Mouse (Mus musculus): ENCODE measurements around the gene Lnx1. TPM values are rescaled to one million over a fixed set of nuclear protein-coding genes. Genes with fewer than 3 reads are reported as not detected.

Gene Lnx1
- polyA plus RNA-seq, 1 experiment from 2014 or later: 1.5 TPM

DNA sequence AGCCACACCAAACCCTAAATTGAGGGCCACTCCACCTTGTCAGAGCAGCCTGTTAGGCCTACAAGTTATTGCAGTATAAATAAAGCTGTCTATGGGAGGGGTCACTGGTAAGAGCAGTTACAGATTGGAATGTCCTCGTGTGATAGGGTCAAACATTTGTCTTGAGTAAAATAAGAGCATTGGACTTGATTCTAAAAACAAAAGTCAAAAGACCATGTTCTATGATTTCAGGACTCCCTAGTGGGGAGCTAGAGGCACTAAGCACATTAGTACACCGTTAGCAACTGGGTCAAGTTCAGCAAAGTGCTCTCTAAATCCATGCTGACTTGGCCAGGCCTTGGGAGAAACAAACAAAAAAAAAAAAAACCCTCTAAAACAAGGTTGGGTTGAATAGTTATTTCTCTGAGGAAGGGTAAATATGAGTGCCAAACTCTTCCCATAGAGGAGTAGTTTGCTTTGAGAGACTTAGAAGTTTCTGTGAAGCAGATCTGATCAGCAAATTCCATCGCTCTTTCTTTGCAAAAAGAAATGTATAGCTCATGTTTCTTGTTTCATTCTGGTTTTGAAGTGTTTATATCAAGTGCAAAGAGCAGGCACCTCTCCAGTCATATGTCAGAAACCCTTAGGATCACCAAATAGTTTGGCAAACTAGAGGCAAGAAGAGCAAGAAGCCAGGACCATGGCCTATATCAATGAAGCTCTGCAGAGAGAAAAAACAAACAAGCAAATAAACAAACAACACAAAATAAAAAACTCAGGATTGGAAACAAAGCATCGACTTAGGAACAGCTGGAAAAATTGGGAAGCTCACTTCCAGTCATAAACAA, 40.8 kb downstream of the Lnx1 start:
- H3K4me2 ChIP-seq (ENCODE audit: low read depth, low read length): no peak overlapping the region
- no peaks in the 10 kb centered on the region for H3K9me3 ChIP-seq (replicated peaks; ENCODE audit: control insufficient read depth, low read length)
- WGBS: 62% methylated on average over 4 of the region's 4 CpGs
- H3K9ac ChIP-seq (replicated peaks; ENCODE audit: low read length): no peak overlapping the region
- ATAC-seq (replicated peaks; ENCODE audit: insufficient number of reproducible peaks, low FRiP score, low TSS enrichment, low read depth) (no peak), DNase-seq (ENCODE audit: low spot score) (no peak)
- no peak overlapping the region for H3K27ac ChIP-seq (replicated peaks; ENCODE audit: low read depth, low read length)
- H3K4me3 ChIP-seq (ENCODE audit: low read depth, low read length): no peak overlapping the region
- H3K4me1 ChIP-seq (ENCODE audit: control insufficient read depth, insufficient read depth, low read length): no peaks in the 10 kb centered on the region
- no peaks in the 10 kb centered on the region for H3K27me3 ChIP-seq (ENCODE audit: control insufficient read depth, insufficient read depth, low read length)
- no peaks in the 10 kb centered on the region for H3K36me3 ChIP-seq (replicated peaks; ENCODE audit: control insufficient read depth, insufficient read depth, low read depth, low read length)

DNA sequence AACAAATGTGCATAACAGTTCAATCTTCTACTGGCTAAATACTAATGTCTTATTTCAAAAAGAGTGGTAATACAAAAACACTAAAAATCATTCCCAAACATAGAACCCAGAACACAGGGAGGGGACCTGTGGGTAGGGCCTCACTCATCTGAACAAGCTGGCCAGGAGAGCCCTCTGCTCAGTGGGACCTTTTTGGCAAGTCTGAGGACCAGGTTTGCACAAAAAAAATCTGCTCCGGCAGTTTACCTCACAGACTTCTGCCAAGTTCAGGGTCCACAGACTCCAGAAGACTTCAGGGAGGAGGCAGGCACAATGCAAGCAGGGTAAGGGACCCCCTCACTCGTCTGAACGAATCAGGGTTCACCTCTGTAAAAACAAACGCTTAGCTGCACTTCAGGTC, 42.9 kb downstream of the Lnx1 start:
- Histone ChIP-seq H3K9me3 (replicated peaks; ENCODE audit: control insufficient read depth, low read length) (no peaks in the 10 kb centered on the region), H3K27me3 (ENCODE audit: control insufficient read depth, insufficient read depth, low read length) (no peaks in the 10 kb centered on the region), H3K36me3 (replicated peaks; ENCODE audit: control insufficient read depth, insufficient read depth, low read depth, low read length) (no peaks in the 10 kb centered on the region), H3K4me3 (ENCODE audit: low read depth, low read length) (no peak overlapping the region), H3K4me2 (ENCODE audit: low read depth, low read length) (no peak overlapping the region), H3K4me1 (ENCODE audit: control insufficient read depth, insufficient read depth, low read length) (no peaks in the 10 kb centered on the region), H3K27ac (replicated peaks; ENCODE audit: low read depth, low read length) (no peak overlapping the region), H3K9ac (replicated peaks; ENCODE audit: low read length) (no peak overlapping the region)
- 45% methylated on average over 4 of the region's 4 CpGs for WGBS
- ATAC-seq (replicated peaks; ENCODE audit: insufficient number of reproducible peaks, low FRiP score, low TSS enrichment, low read depth): no peak
- DNase-seq (ENCODE audit: low spot score): no peak

DNA sequence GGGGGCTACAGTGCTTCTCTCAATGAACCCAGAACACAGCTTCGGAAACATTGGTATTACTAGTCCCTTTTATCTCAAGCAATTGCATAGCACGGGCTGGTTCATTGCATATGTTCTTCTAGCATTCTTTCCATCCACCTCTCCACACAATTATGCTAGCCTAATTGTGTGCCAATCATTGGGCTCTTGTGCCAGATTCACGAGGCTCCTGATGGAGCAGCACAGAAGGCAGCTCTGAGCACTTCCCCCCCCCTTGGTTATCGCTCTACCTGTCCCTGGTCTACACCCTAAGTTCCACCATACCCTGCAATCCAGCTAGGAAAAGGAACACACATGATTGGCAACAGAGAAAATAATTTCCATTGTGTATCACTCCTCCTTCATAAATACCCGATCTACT, 43.4 kb downstream of the Lnx1 start:
- WGBS: 82% methylated on average over 5 of the region's 5 CpGs
- Histone ChIP-seq H3K36me3 (replicated peaks; ENCODE audit: control insufficient read depth, insufficient read depth, low read depth, low read length) (no peaks in the 10 kb centered on the region), H3K27ac (replicated peaks; ENCODE audit: low read depth, low read length) (no peak overlapping the region), H3K27me3 (ENCODE audit: control insufficient read depth, insufficient read depth, low read length) (no peaks in the 10 kb centered on the region), H3K4me1 (ENCODE audit: control insufficient read depth, insufficient read depth, low read length) (no peaks in the 10 kb centered on the region), H3K9me3 (replicated peaks; ENCODE audit: control insufficient read depth, low read length) (no peaks in the 10 kb centered on the region), H3K9ac (replicated peaks; ENCODE audit: low read length) (no peak overlapping the region), H3K4me2 (ENCODE audit: low read depth, low read length) (no peak overlapping the region), H3K4me3 (ENCODE audit: low read depth, low read length) (no peak overlapping the region)
- no peak for DNase-seq (ENCODE audit: low spot score)
- ATAC-seq (replicated peaks; ENCODE audit: insufficient number of reproducible peaks, low FRiP score, low TSS enrichment, low read depth): no peak

DNA sequence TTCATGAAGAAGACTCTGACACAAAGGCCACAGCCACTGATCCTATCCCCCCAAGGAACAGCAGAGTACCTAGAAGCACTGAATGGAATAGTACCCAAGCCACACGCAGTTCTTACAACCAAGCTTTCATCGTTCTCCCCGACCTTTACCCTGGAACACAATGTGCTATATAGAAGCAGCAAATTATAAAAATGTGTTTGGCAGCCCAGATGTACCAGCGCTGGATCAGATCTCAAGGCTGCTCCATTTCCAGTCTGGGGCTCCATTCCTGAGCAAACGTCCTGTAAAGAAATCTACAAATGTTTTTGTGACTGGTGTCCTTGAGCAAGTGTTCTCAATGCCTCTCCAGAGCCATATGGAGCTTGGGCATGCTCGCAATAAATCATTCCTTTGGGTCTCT, 44.8 kb downstream of the Lnx1 start:
- Histone ChIP-seq H3K9me3 (replicated peaks; ENCODE audit: control insufficient read depth, low read length) (no peaks in the 10 kb centered on the region), H3K27ac (replicated peaks; ENCODE audit: low read depth, low read length) (no peak overlapping the region), H3K27me3 (ENCODE audit: control insufficient read depth, insufficient read depth, low read length) (no peaks in the 10 kb centered on the region), H3K4me2 (ENCODE audit: low read depth, low read length) (no peak overlapping the region), H3K9ac (replicated peaks; ENCODE audit: low read length) (no peak overlapping the region), H3K4me1 (ENCODE audit: control insufficient read depth, insufficient read depth, low read length) (no peaks in the 10 kb centered on the region), H3K4me3 (ENCODE audit: low read depth, low read length) (no peak overlapping the region), H3K36me3 (replicated peaks; ENCODE audit: control insufficient read depth, insufficient read depth, low read depth, low read length) (no peaks in the 10 kb centered on the region)
- no peak for ATAC-seq (replicated peaks; ENCODE audit: insufficient number of reproducible peaks, low FRiP score, low TSS enrichment, low read depth)
- WGBS: 72% methylated on average over 6 of the region's 6 CpGs
- DNase-seq (ENCODE audit: low spot score): no peak

DNA sequence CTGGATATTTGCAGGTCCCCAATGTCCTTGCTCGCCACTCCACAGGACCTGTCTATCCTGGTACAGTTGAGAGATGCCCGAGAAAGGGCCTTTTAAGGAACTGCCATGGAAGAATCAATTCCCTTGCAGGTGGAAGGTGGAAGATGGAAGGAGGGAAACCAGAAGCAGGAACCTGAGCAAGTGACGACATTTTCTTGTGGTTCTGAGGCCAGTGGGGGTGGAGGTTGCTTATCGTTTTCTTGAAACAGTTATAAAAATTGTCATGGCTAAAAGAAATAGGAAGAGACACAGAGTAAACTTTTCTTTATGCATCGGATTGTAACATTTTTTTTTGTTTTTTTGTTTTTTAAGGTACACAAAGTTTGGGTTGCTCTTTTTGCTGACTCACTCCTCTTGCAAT, 46.3 kb downstream of the Lnx1 start:
- Histone ChIP-seq H3K36me3 (replicated peaks; ENCODE audit: control insufficient read depth, insufficient read depth, low read depth, low read length) (no peaks in the 10 kb centered on the region), H3K4me3 (ENCODE audit: low read depth, low read length) (no peak overlapping the region), H3K4me2 (ENCODE audit: low read depth, low read length) (no peak overlapping the region), H3K4me1 (ENCODE audit: control insufficient read depth, insufficient read depth, low read length) (no peaks in the 10 kb centered on the region), H3K9me3 (replicated peaks; ENCODE audit: control insufficient read depth, low read length) (no peaks in the 10 kb centered on the region), H3K27me3 (ENCODE audit: control insufficient read depth, insufficient read depth, low read length) (no peaks in the 10 kb centered on the region), H3K9ac (replicated peaks; ENCODE audit: low read length) (no peak overlapping the region), H3K27ac (replicated peaks; ENCODE audit: low read depth, low read length) (no peak overlapping the region)
- WGBS: 82% methylated on average over 5 of the region's 5 CpGs
- ATAC-seq (replicated peaks; ENCODE audit: insufficient number of reproducible peaks, low FRiP score, low TSS enrichment, low read depth) (no peak), DNase-seq (ENCODE audit: low spot score) (no peak)

DNA sequence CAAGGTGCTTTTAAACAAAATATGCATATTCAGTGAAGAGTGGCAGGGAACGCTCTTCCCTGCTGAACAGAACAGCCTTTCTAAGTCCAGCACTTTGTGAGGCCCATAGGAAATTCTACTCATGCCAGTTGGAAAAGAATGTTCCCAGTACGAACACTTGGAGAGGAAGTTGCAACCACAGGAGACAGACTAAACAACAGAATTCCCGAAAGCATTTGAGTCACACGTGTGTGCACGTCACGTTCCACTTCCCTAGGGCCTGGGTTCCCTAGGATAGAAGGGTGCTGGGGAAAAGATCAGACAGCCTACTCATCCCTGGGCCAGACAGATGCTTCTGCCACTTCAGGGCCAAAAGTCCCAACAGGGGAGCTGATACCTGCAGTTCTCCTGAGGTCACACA, 48.2 kb downstream of the Lnx1 start:
- Histone ChIP-seq H3K4me2 (ENCODE audit: low read depth, low read length) (no peak overlapping the region), H3K4me1 (ENCODE audit: control insufficient read depth, insufficient read depth, low read length) (no peaks in the 10 kb centered on the region), H3K9ac (replicated peaks; ENCODE audit: low read length) (no peak overlapping the region), H3K4me3 (ENCODE audit: low read depth, low read length) (no peak overlapping the region), H3K27me3 (ENCODE audit: control insufficient read depth, insufficient read depth, low read length) (no peaks in the 10 kb centered on the region), H3K36me3 (replicated peaks; ENCODE audit: control insufficient read depth, insufficient read depth, low read depth, low read length) (no peaks in the 10 kb centered on the region), H3K27ac (replicated peaks; ENCODE audit: low read depth, low read length) (no peak overlapping the region), H3K9me3 (replicated peaks; ENCODE audit: control insufficient read depth, low read length) (no peaks in the 10 kb centered on the region)
- DNase-seq (ENCODE audit: low spot score) (no peak), ATAC-seq (replicated peaks; ENCODE audit: insufficient number of reproducible peaks, low FRiP score, low TSS enrichment, low read depth) (no peak)
- 73% methylated on average over 6 of the region's 6 CpGs for WGBS

DNA sequence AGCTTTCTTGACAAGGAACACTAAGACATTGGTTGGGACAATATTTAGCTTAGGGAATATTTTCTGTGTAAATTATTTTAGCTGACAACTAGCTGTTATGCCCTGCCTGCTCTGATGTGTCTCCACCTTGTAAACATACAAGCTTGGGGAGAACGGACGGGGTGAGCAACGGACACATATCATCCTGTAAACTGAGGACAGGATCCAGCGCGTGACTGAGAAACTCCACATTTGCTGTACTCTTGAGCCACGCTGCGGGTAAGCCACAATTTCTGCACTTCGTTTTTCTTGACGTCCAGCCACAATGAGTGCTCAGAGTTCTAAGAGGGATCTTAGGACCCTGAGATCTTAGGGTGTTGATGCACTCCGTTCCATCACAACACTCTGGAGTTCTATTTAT, 48.9 kb downstream of the Lnx1 start:
- ATAC-seq (replicated peaks; ENCODE audit: insufficient number of reproducible peaks, low FRiP score, low TSS enrichment, low read depth): no peak
- Histone ChIP-seq H3K4me3 (ENCODE audit: low read depth, low read length) (no peak overlapping the region), H3K27me3 (ENCODE audit: control insufficient read depth, insufficient read depth, low read length) (no peaks in the 10 kb centered on the region), H3K9me3 (replicated peaks; ENCODE audit: control insufficient read depth, low read length) (no peaks in the 10 kb centered on the region), H3K36me3 (replicated peaks; ENCODE audit: control insufficient read depth, insufficient read depth, low read depth, low read length) (no peaks in the 10 kb centered on the region), H3K9ac (replicated peaks; ENCODE audit: low read length) (no peak overlapping the region), H3K27ac (replicated peaks; ENCODE audit: low read depth, low read length) (no peak overlapping the region), H3K4me1 (ENCODE audit: control insufficient read depth, insufficient read depth, low read length) (no peaks in the 10 kb centered on the region), H3K4me2 (ENCODE audit: low read depth, low read length) (no peak overlapping the region)
- WGBS: 93% methylated on average over 10 of the region's 10 CpGs
- no peak for DNase-seq (ENCODE audit: low spot score)

DNA sequence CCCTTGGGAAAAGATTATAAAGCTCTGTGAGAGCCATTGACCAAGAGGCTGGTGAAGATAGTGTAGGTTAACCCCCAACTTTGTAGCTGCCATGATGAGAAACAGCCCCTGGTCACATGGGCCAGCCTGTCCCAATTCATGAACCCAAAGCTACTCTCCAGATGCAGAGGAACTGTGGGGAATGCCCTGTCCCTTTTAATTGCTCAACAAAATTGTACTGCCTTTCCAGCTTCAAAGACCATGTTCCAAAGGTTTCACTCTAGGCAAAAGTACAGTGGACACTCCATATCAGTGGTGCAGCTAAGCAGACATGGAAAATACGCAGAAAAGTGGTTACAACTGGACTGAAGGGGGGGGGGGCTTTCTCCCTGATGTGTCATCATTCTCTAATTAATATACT, 53.6 kb downstream of the Lnx1 start:
- Histone ChIP-seq H3K4me2 (ENCODE audit: low read depth, low read length) (no peak overlapping the region), H3K9me3 (replicated peaks; ENCODE audit: control insufficient read depth, low read length) (no peaks in the 10 kb centered on the region), H3K27ac (replicated peaks; ENCODE audit: low read depth, low read length) (no peak overlapping the region), H3K9ac (replicated peaks; ENCODE audit: low read length) (no peak overlapping the region), H3K4me3 (ENCODE audit: low read depth, low read length) (no peak overlapping the region), H3K27me3 (ENCODE audit: control insufficient read depth, insufficient read depth, low read length) (no peaks in the 10 kb centered on the region), H3K36me3 (replicated peaks; ENCODE audit: control insufficient read depth, insufficient read depth, low read depth, low read length) (no peaks in the 10 kb centered on the region), H3K4me1 (ENCODE audit: control insufficient read depth, insufficient read depth, low read length) (no peaks in the 10 kb centered on the region)
- ATAC-seq (replicated peaks; ENCODE audit: insufficient number of reproducible peaks, low FRiP score, low TSS enrichment, low read depth) (no peak), DNase-seq (ENCODE audit: low spot score) (no peak)
- whole genome bisulfite sequencing: 96% methylated on average over 1 of the region's 1 CpGs
